Mouse (Mus musculus) bone marrow, adult 2 months (tissue): ENCODE data around the gene Unc5c. TPM values are rescaled to one million over a fixed set of nuclear protein-coding genes. Genes with fewer than 3 reads are reported as not detected.
A peak's percentile ranks its signal among the peaks of the same experiment; 100 is the strongest.

ENCODE experiments used
- H3K27ac ChIP-seq: fragments of 200-500 bp; 2 replicates; pipeline ENCODE4 v1.5.1; 2012; ENCODE audit warnings: low read depth, mild to moderate bottlenecking, control low read depth, inconsistent platforms, low read length; ENCODE audit not compliant: control insufficient read depth, poor library complexity, insufficient read depth
- H3K4me1 ChIP-seq: fragments of 200-500 bp; 2 replicates; pipeline ENCODE4 v1.6.1; 2011; ENCODE audit warnings: low read length; ENCODE audit not compliant: control insufficient read depth, insufficient read depth
- H3K4me3 ChIP-seq: fragments of 200-500 bp; replicated peaks from 2 replicates; pipeline ENCODE3; 2011; ENCODE audit warnings: mild to moderate bottlenecking, low read depth, low read length, control low read depth; ENCODE audit not compliant: control insufficient read depth
- CTCF ChIP-seq: fragments of 200-500 bp; IDR thresholded peaks from 2 replicates; pipeline ENCODE4 v1.5.1; 2011; ENCODE audit warnings: low read length, control low read depth; ENCODE audit not compliant: control insufficient read depth, insufficient read depth
- POLR2A ChIP-seq: fragments of 200-500 bp; IDR thresholded peaks from 2 replicates; pipeline ENCODE4 v1.6.1; 2011; ENCODE audit warnings: low read depth, mild to moderate bottlenecking, control low read depth, low read length, borderline replicate concordance; ENCODE audit not compliant: control insufficient read depth
- WGBS: fragments of 180-500 bp; shearing (Covaris S2); methylation state at CpG from one replicate; pipeline ENCODE4 v1.1.7; 2018; 5-methylcytosine and 5-hydroxymethylcytosine counted together
- polyA plus RNA-seq: library from polyadenylated mRNA; stranded (reverse); fragments of >200 nt; gene quantifications from 2 replicates; pipeline ENCODE4 v1.2.4, GENCODE M21; 2011; ENCODE audit warnings: low replicate concordance; ENCODE audit not compliant: missing spikeins, insufficient read depth, insufficient read length

Gene Unc5c
- polyA plus RNA-seq = 0.40 and 1.4 TPM in 2 replicates

- TF ChIP-seq CTCF = no peak
- no peaks in the 10 kb centered on the region for H3K4me1 ChIP-seq
- no peak within 1 kb of the TSS; the same call in 1 of the 2 replicates for H3K27ac ChIP-seq
- H3K4me3 ChIP-seq = peak within 1 kb of the TSS; percentile 28
- WGBS = under 1% methylated on average over 60 of the region's 61 CpGs
Measured at GRCm38 (mm10) chr3:141465104-141465705, at the start of gene Unc5c. Gene Unc5c (plus strand): TSS chr3:141465216.

GRCm38 (mm10) chr3:141457475-141457874, 7.5 kb upstream of the Unc5c start:
- Histone ChIP-seq H3K4me1 (no peaks in the 10 kb centered on the region), H3K27ac (no peak overlapping the region), H3K4me3 (no peak overlapping the region)
- 85% methylated on average over 2 of the region's 2 CpGs for WGBS
- TF ChIP-seq POLR2A (no peak), CTCF (peak; percentile 10; the same call in 1 of the 2 replicates)

- 75% methylated on average over 7 of the region's 7 CpGs for WGBS
- Histone ChIP-seq H3K27ac (no peak overlapping the region), H3K4me3 (no peak overlapping the region), H3K4me1 (no peaks in the 10 kb centered on the region)
- TF ChIP-seq CTCF (no peak), POLR2A (no peak)
Measured at GRCm38 (mm10) chr3:141462482-141462881, 2.5 kb upstream of the Unc5c start.

- peak overlapping the region; percentile 28 for H3K4me3 ChIP-seq
Measured at GRCm38 (mm10) chr3:141464691-141465103, 319 bp upstream of the Unc5c start.

GRCm38 (mm10) chr3:141466061-141466460, 1.0 kb downstream of the Unc5c start:
- no peak overlapping the region for H3K27ac ChIP-seq
- no peak for TF ChIP-seq CTCF
- no peak for TF ChIP-seq POLR2A
- WGBS = 4% methylated on average over 20 of the region's 20 CpGs
- no peak overlapping the region for H3K4me3 ChIP-seq
- H3K4me1 ChIP-seq = no peaks in the 10 kb centered on the region

More at GRCm38 (mm10) chr3:141464691-141465103, 319 bp upstream of the Unc5c start:
- 2% methylated on average over 23 of the region's 26 CpGs for WGBS
- Histone ChIP-seq H3K4me1 (no peaks in the 10 kb centered on the region), H3K27ac (no peak overlapping the region; the same call in 1 of the 2 replicates)
- TF ChIP-seq POLR2A (no peak), CTCF (no peak)

- no peak for TF ChIP-seq POLR2A
- TF ChIP-seq CTCF = no peak
Measured at GRCm38 (mm10) chr3:141466727-141467335, 1.8 kb downstream of the Unc5c start.

GRCm38 (mm10) chr3:141469338-141469737, 4.3 kb downstream of the Unc5c start:
- WGBS = 79% methylated on average over 2 of the region's 2 CpGs

More at GRCm38 (mm10) chr3:141466727-141467335, 1.8 kb downstream of the Unc5c start:
- H3K4me1 ChIP-seq = no peaks in the 10 kb centered on the region
- 73% methylated on average over 3 of the region's 3 CpGs for WGBS
- no peak overlapping the region for H3K4me3 ChIP-seq
- no peak overlapping the region for H3K27ac ChIP-seq

GRCm38 (mm10) chr3:141473205-141473604, 8.2 kb downstream of the Unc5c start:
- TF ChIP-seq POLR2A = no peak
- no peak for TF ChIP-seq CTCF
- 69% methylated on average over 5 of the region's 5 CpGs for WGBS
- no peak overlapping the region for H3K27ac ChIP-seq
- no peak overlapping the region for H3K4me3 ChIP-seq
- no peaks in the 10 kb centered on the region for H3K4me1 ChIP-seq

More at GRCm38 (mm10) chr3:141469338-141469737, 4.3 kb downstream of the Unc5c start:
- no peaks in the 10 kb centered on the region for H3K4me1 ChIP-seq
- TF ChIP-seq POLR2A = no peak
- TF ChIP-seq CTCF = no peak
- H3K4me3 ChIP-seq = no peak overlapping the region
- no peak overlapping the region for H3K27ac ChIP-seq

GRCm38 (mm10) chr3:141475389-141475788, 10.4 kb downstream of the Unc5c start:
- TF ChIP-seq POLR2A = no peak
- no peak for TF ChIP-seq CTCF
- Histone ChIP-seq H3K4me1 (no peaks in the 10 kb centered on the region), H3K4me3 (no peak overlapping the region), H3K27ac (no peak overlapping the region)
- 84% methylated on average over 5 of the region's 5 CpGs for WGBS
